19 mouse cellular contexts compared by ENCODE assay signal in genomic region chr13:13857190-13857589, GRCm38 (mm10).
"Had no signal": no experiment of that assay in that cellular context is flagged by ENCODE, and none has a peak within 500 bp of the region (broad histone marks: within the 10 kb centered on the region; RNA-seq: fewer than 3 reads in every experiment).

No protein-coding gene starts in this region.

- H3K27ac ChIP-seq: midbrain, embryonic 10.5 days; midbrain, embryonic 12.5 days; neural tube, embryonic 13.5 days; neural tube, embryonic 15.5 days had no signal

- H3K9me3 ChIP-seq: midbrain, embryonic 12.5 days; neural tube, embryonic 15.5 days had no signal

- ATAC-seq: midbrain, embryonic 16.5 days had no signal

- DNase-seq: lung, adult 18-20 months; lung, embryonic 14.5 days; lung, postnatal 10 days; lung, postnatal 4 days; midbrain, embryonic 14.5 days; retina, postnatal 1 day; right cerebral cortex, adult 18-20 months; right cerebral cortex, postnatal 25 days; right cerebral cortex, postnatal 4 days; spleen, adult 18-20 months; thymus, adult 18-20 months; thymus, postnatal 14 days; thymus, postnatal 36 days had no signal

- H3K4me3 ChIP-seq: midbrain, embryonic 10.5 days; midbrain, embryonic 12.5 days; myocyte; neural tube, embryonic 13.5 days; neural tube, embryonic 15.5 days had no signal

- H3K9ac ChIP-seq: lung, embryonic 14.5 days; midbrain, embryonic 12.5 days; neural tube, embryonic 13.5 days; neural tube, embryonic 15.5 days had no signal

- H3K4me1 ChIP-seq: midbrain, embryonic 12.5 days; neural tube, embryonic 13.5 days; neural tube, embryonic 15.5 days had no signal

- H3K27me3 ChIP-seq: midbrain, embryonic 12.5 days; neural tube, embryonic 13.5 days; neural tube, embryonic 15.5 days had no signal

- H3K4me2 ChIP-seq: lung, embryonic 14.5 days; midbrain, embryonic 12.5 days; neural tube, embryonic 13.5 days; neural tube, embryonic 15.5 days had no signal

- H3K36me3 ChIP-seq: midbrain, embryonic 10.5 days; midbrain, embryonic 12.5 days; neural tube, embryonic 13.5 days; neural tube, embryonic 15.5 days had no signal
